8 mouse cellular contexts compared by ENCODE assay signal in the genomic region with DNA sequence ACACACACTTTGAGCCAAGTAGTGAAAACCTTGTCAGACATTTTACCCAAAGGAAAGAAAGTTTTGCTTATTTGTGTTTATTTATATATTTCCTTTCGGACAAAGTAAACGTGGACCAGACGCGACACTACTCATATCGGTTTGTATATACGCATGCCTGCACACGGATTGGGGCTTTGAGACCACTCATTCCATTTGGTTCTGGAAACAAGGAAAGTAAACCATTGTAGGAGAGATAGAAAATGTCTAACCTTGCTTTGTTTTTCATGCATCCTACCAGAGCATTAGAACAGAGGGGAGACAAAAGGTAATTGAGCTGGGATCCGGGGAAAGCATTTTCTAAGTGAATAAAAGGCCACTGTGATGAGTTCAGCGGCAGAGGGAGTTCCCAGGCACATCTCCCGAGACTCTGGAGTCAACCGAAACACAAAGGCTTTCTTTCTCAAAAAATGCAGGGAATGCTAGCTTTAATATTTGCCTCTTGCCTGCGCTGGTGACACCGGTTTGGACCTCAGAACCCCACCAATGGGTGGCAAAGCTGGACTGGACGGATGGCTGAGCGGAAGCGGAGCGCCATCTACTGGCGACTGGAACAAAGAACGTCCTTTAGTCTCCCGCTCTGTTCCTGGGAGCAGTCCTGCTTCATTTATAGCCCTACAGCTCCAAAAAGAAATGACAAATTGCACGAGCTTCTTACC.
DNase-seq lines count a peak whose midpoint lies in the region; ATAC-seq lines count a peak whose summit lies in the region.

No protein-coding gene starts in this region.

- H3K27me3 ChIP-seq in embryonic facial prominence, embryonic 10.5 days (replicated peaks; ENCODE audit: low read depth, poor library complexity, severe bottlenecking): no peaks in the 10 kb centered on the region
- H3K27me3 ChIP-seq in limb, embryonic 10.5 days (ENCODE audit: low read depth, poor library complexity, severe bottlenecking): no peaks in the 10 kb centered on the region
- no peaks in the 10 kb centered on the region for H3K27me3 ChIP-seq in midbrain, embryonic 14.5 days (ENCODE audit: control insufficient read depth, insufficient read depth, low read length)
- H3K27me3 ChIP-seq in stomach, embryonic 15.5 days (replicated peaks): no peaks in the 10 kb centered on the region

- WGBS in embryonic facial prominence, embryonic 10.5 days: 23% methylated on average over 21 of the region's 21 CpGs
- WGBS in limb, embryonic 10.5 days: 36% methylated on average over 21 of the region's 21 CpGs
- 21% methylated on average over 21 of the region's 21 CpGs for WGBS in midbrain, embryonic 14.5 days
- WGBS in stomach, embryonic 15.5 days: 16% methylated on average over 21 of the region's 21 CpGs

- DNase-seq in spleen, postnatal 10 days (ENCODE audit: low spot score in 2 of 2): peak; percentile 4 to 44
- DNase-seq in spleen, adult 12 weeks (ENCODE audit: low spot score): no peak
- DNase-seq in embryonic facial prominence, embryonic 10.5 days (ENCODE audit: low spot score): peak; percentile 88
- DNase-seq in heart, adult 18-20 months: peak; percentile 45 to 77
- peak; percentile 64 for DNase-seq in kidney, adult 18-20 months
- DNase-seq in limb, embryonic 10.5 days (ENCODE audit: low spot score): peak; percentile 88
- DNase-seq in midbrain, embryonic 14.5 days: peak; percentile 94

- H3K4me3 ChIP-seq in embryonic facial prominence, embryonic 10.5 days: peak overlapping the region; percentile 42
- H3K4me3 ChIP-seq in limb, embryonic 10.5 days: peak overlapping the region; percentile 34; the same call in 1 of the 2 replicates
- H3K4me3 ChIP-seq in midbrain, embryonic 14.5 days (replicated peaks; ENCODE audit: low read depth, low read length): peak overlapping the region; percentile 22
- H3K4me3 ChIP-seq in stomach, embryonic 15.5 days (replicated peaks): peak overlapping the region; percentile 20; the same call in 1 of the 2 replicates

- peak; percentile 91 for ATAC-seq in midbrain, embryonic 14.5 days (ENCODE audit: low FRiP score, low TSS enrichment)
- ATAC-seq in stomach, embryonic 15.5 days (ENCODE audit: insufficient read depth, low FRiP score, low read depth): peak; percentile 76; the same call in 1 of the 2 replicates

- no peaks in the 10 kb centered on the region for H3K36me3 ChIP-seq in embryonic facial prominence, embryonic 10.5 days (replicated peaks)
- no peaks in the 10 kb centered on the region for H3K36me3 ChIP-seq in limb, embryonic 10.5 days
- no peaks in the 10 kb centered on the region for H3K36me3 ChIP-seq in midbrain, embryonic 14.5 days (ENCODE audit: control insufficient read depth, insufficient read depth, low read length)
- no peaks in the 10 kb centered on the region for H3K36me3 ChIP-seq in stomach, embryonic 15.5 days

- peak overlapping the region; percentile 82 for H3K27ac ChIP-seq in embryonic facial prominence, embryonic 10.5 days (replicated peaks)
- H3K27ac ChIP-seq in limb, embryonic 10.5 days: peak overlapping the region; percentile 76
- peak overlapping the region; percentile 75 for H3K27ac ChIP-seq in midbrain, embryonic 14.5 days (replicated peaks; ENCODE audit: low read depth, low read length)
- no peak overlapping the region for H3K27ac ChIP-seq in stomach, embryonic 15.5 days

- H3K4me2 ChIP-seq in midbrain, embryonic 14.5 days (ENCODE audit: low read length): peak overlapping the region; percentile 57
- peak overlapping the region; percentile 53 for H3K4me2 ChIP-seq in stomach, embryonic 15.5 days

- peak overlapping the region; percentile 49; the same call in 1 of the 2 replicates for H3K9ac ChIP-seq in midbrain, embryonic 14.5 days (replicated peaks; ENCODE audit: low read length)
- no peak overlapping the region for H3K9ac ChIP-seq in stomach, embryonic 15.5 days

- H3K4me1 ChIP-seq in embryonic facial prominence, embryonic 10.5 days: peaks cover 33% of the 10 kb centered on the region
- peaks cover 34% of the 10 kb centered on the region for H3K4me1 ChIP-seq in limb, embryonic 10.5 days
- peaks cover 19% of the 10 kb centered on the region for H3K4me1 ChIP-seq in midbrain, embryonic 14.5 days (ENCODE audit: control insufficient read depth, insufficient read depth, low read length)
- H3K4me1 ChIP-seq in stomach, embryonic 15.5 days: no peaks in the 10 kb centered on the region

- no peaks in the 10 kb centered on the region for H3K9me3 ChIP-seq in embryonic facial prominence, embryonic 10.5 days
- no peaks in the 10 kb centered on the region for H3K9me3 ChIP-seq in limb, embryonic 10.5 days (replicated peaks)
- no peaks in the 10 kb centered on the region for H3K9me3 ChIP-seq in midbrain, embryonic 14.5 days (ENCODE audit: control insufficient read depth, low read length)
- H3K9me3 ChIP-seq in stomach, embryonic 15.5 days: no peaks in the 10 kb centered on the region
